Mouse (Mus musculus) liver, postnatal 0 days (tissue): Measurements from ENCODE around the gene Ankrd13a. TPM values are rescaled to one million over a fixed set of nuclear protein-coding genes. Genes with fewer than 3 reads are reported as not detected.
A peak's percentile ranks its signal among the peaks of the same experiment; 100 is the strongest.

Experiments used
- ATAC-seq: fragments of 200-750 bp; cut with Nextera tagmentation; 2 replicates; pipeline ENCODE4 v1.8.0; 2017; ENCODE audit warnings: mild to moderate bottlenecking, moderate library complexity
- DNase-seq: peaks from one replicate; pipeline ENCODE4 v3.0.0-alpha.2; 2016
- H3K27ac ChIP-seq: fragments of 300-500 bp; sonication (generic); 2 replicates; pipeline ENCODE4 v1.5.1; 2014; ENCODE audit warnings: antibody characterized with exemption, moderate library complexity, mild to moderate bottlenecking, low read depth
- H3K27me3 ChIP-seq: fragments of 300-500 bp; sonication (generic); 2 replicates; pipeline ENCODE4 v1.6.1; 2014; ENCODE audit warnings: low read length, control low read depth, mixed read lengths; ENCODE audit not compliant: insufficient read depth
- H3K36me3 ChIP-seq: fragments of 300-500 bp; sonication (generic); replicated peaks from 2 replicates; pipeline ENCODE4 v1.6.1; 2014; ENCODE audit warnings: mild to moderate bottlenecking, control low read depth, low read length, moderate library complexity, mixed read lengths; ENCODE audit not compliant: insufficient read depth
- H3K4me1 ChIP-seq: fragments of 300-500 bp; sonication (generic); 2 replicates; pipeline ENCODE4 v1.6.1; 2014; ENCODE audit warnings: antibody characterized with exemption, mild to moderate bottlenecking, control low read depth; ENCODE audit not compliant: insufficient read depth
- H3K4me2 ChIP-seq: fragments of 300-500 bp; sonication (generic); 2 replicates; pipeline ENCODE4 v1.6.1; 2014; ENCODE audit warnings: low read depth, mild to moderate bottlenecking, low read length, moderate library complexity, mixed read lengths
- H3K4me3 ChIP-seq: fragments of 300-500 bp; sonication (generic); 2 replicates; pipeline ENCODE4 v1.5.1; 2014; ENCODE audit warnings: low read depth, low read length
- H3K9ac ChIP-seq: fragments of 300-500 bp; sonication (generic); replicated peaks from 2 replicates; pipeline ENCODE4 v1.6.1; 2014; ENCODE audit warnings: mild to moderate bottlenecking, moderate library complexity
- H3K9me3 ChIP-seq: fragments of 300-500 bp; sonication (generic); 2 replicates; pipeline ENCODE4 v1.6.1; 2016; ENCODE audit warnings: mild to moderate bottlenecking, control low read depth, low read length, mixed read lengths
- CTCF ChIP-seq: sonication (generic); IDR thresholded peaks from 2 replicates; pipeline ENCODE4 v1.5.1; 2016; ENCODE audit warnings: antibody characterized with exemption, low read depth
- EP300 ChIP-seq: IDR thresholded peaks from 2 replicates; pipeline ENCODE4 v1.6.1; 2016; ENCODE audit warnings: antibody characterized with exemption, low read depth, mild to moderate bottlenecking
- WGBS: fragments of 180-500 bp; shearing (Covaris S2); extraction: QIAGEN DNeasy Blood & Tissue Kit; methylation state at CpG from one replicate; pipeline ENCODE4 v1.1.7; 2014; ENCODE audit not compliant: insufficient replicate concordance; 5-methylcytosine and 5-hydroxymethylcytosine counted together
- polyA plus RNA-seq: library from polyadenylated mRNA; unstranded; fragments of >200 nt; fragmentation: Nextera tagmentation; extraction: Ambion mirVana; gene quantifications from 2 replicates; pipeline ENCODE4 v1.2.1, GENCODE M21; 2015

Gene Ankrd13a
- polyA plus RNA-seq, 1 experiment from 2014 or later: 26.7 TPM

GRCm38 (mm10) chr5:114761980-114762379, 12.5 kb upstream of the Ankrd13a start:
- TF ChIP-seq EP300 (no peak), CTCF (no peak)
- ATAC-seq: no peak
- H3K27me3 ChIP-seq: no peaks in the 10 kb centered on the region

DNA sequence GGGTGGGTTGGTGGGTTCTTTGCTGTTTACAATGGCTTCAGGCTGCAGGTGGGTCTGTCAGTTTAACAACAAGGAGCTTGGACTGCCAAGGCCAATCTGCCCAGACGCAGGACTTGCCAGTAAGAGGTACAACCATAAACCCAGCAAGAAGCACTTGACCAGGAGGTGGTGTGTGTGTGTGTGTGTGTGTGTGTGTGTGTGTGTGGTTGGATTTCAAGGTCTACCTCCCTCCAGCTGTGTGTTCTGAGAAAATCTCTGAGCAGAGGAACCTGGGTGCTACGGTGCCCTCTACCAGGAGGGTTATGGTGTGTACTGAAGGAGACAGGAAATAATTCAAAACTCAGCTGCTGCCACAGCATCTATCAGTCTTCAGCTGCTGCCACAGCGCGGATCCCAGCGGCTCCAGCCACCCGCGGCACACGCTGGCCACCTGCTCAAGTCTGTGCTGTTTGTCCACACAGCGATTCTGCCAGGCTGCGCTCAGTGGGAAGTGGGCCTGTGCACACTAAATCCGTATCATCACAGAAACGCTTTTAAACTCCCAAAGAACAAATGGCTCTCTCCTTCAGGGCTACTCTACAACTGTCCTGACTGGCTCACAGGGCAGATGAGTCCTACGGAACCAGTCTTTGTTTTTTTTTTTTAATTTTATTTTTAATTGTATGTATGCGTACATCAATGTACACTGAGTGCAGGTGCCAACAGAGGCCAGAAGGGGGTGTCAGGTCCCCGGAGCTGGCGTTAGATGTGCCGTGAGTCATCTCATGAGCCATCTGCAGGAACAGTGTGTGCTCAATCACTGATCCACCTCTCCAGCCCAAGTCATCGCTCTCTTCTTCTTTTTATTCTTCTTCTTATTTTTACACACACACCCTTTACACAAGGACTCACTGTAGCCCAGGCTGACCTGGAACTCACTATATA, 9.4 kb upstream of the Ankrd13a start:
- no peak overlapping the region for H3K27ac ChIP-seq
- no peaks in the 10 kb centered on the region for H3K27me3 ChIP-seq
- no peak overlapping the region for H3K4me2 ChIP-seq
- no peaks in the 10 kb centered on the region for H3K4me1 ChIP-seq
- no peak overlapping the region for H3K9ac ChIP-seq
- H3K36me3 ChIP-seq: peaks cover 58% of the 10 kb centered on the region
- DNase-seq (no peak), ATAC-seq (no peak)
- H3K4me3 ChIP-seq: no peak overlapping the region
- TF ChIP-seq EP300 (no peak), CTCF (peak; percentile 41)
- WGBS: 85% methylated on average over 18 of the region's 18 CpGs
- no peaks in the 10 kb centered on the region for H3K9me3 ChIP-seq

More at GRCm38 (mm10) chr5:114761980-114762379, 12.5 kb upstream of the Ankrd13a start:
- Histone ChIP-seq H3K4me3 (no peak overlapping the region), H3K4me1 (no peaks in the 10 kb centered on the region), H3K36me3 (peaks cover 79% of the 10 kb centered on the region), H3K9me3 (no peaks in the 10 kb centered on the region), H3K27ac (no peak overlapping the region), H3K9ac (no peak overlapping the region), H3K4me2 (no peak overlapping the region)
- DNase-seq: no peak
- 82% methylated on average over 8 of the region's 8 CpGs for WGBS

DNA sequence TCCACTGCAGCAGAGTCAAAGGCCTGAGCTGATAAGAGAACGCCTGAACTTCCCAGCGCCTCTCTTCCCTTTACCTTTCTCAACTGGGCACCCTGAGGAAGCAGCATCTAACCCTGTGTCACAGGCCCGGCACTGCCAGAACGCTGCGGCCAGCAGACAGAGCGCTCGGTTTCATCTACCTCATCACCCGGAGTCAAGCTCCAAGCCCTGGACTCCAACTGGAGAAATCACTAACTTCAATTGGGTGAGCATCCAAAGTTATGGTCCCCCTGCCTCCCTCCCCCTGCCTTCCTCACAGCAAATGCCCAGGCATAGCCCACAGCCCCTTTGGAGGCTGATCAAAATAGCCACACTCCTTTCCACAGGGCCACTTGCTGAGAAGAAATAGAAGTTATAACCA, 7.8 kb upstream of the Ankrd13a start:
- 65% methylated on average over 8 of the region's 8 CpGs for WGBS
- TF ChIP-seq EP300: no peak
- TF ChIP-seq CTCF: no peak
- ATAC-seq: no peak

GRCm38 (mm10) chr5:114767185-114767584, 7.3 kb upstream of the Ankrd13a start:
- Histone ChIP-seq H3K9ac (no peak overlapping the region), H3K4me1 (peaks cover 13% of the 10 kb centered on the region; the same call in 1 of the 2 replicates), H3K9me3 (no peaks in the 10 kb centered on the region), H3K4me2 (no peak overlapping the region), H3K4me3 (no peak overlapping the region), H3K27ac (no peak overlapping the region), H3K36me3 (peaks cover 39% of the 10 kb centered on the region), H3K27me3 (no peaks in the 10 kb centered on the region)
- ATAC-seq (no peak), DNase-seq (no peak)
- WGBS: 77% methylated on average over 7 of the region's 7 CpGs
- TF ChIP-seq EP300 (no peak), CTCF (no peak)

More for the DNA sequence above, 7.8 kb upstream of the Ankrd13a start:
- Histone ChIP-seq H3K9ac (no peak overlapping the region), H3K36me3 (peaks cover 43% of the 10 kb centered on the region), H3K4me3 (no peak overlapping the region), H3K27me3 (no peaks in the 10 kb centered on the region), H3K9me3 (no peaks in the 10 kb centered on the region), H3K4me1 (peaks cover 8% of the 10 kb centered on the region; the same call in 1 of the 2 replicates), H3K4me2 (no peak overlapping the region), H3K27ac (no peak overlapping the region)
- no peak for DNase-seq

DNA sequence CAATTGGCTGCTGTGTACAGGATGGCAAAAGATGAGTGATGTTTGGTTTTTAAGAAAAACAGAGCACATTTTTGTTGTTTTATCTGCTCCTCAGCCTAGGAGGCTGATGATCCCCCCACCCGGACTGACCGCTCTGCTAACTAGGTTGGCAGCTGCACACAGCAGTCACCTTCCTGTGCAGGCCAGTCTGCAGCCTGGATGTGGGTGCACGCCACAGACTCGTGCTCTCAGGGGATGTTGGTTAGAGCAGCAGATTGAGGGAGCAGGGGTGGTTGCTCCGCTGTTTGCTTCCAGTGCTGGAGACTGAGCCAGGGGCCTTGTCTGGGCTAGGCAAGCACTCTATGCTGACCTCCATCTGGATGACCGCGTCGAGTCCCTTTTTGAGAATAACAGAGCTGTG, 4.7 kb upstream of the Ankrd13a start:
- Histone ChIP-seq H3K4me1 (peaks cover 17% of the 10 kb centered on the region; the same call in 1 of the 2 replicates), H3K27me3 (no peaks in the 10 kb centered on the region), H3K27ac (no peak overlapping the region), H3K4me3 (no peak overlapping the region), H3K9me3 (no peaks in the 10 kb centered on the region), H3K36me3 (peaks cover 16% of the 10 kb centered on the region), H3K9ac (no peak overlapping the region), H3K4me2 (no peak overlapping the region)
- ATAC-seq (no peak), DNase-seq (no peak)
- 74% methylated on average over 8 of the region's 8 CpGs for WGBS
- TF ChIP-seq CTCF (no peak), EP300 (no peak)

GRCm38 (mm10) chr5:114771796-114772195, 2.7 kb upstream of the Ankrd13a start:
- H3K36me3 ChIP-seq: no peaks in the 10 kb centered on the region
- H3K9me3 ChIP-seq: no peaks in the 10 kb centered on the region
- H3K4me2 ChIP-seq: peak overlapping the region; percentile 92
- peak overlapping the region; percentile 96 for H3K4me3 ChIP-seq
- H3K27ac ChIP-seq: peak overlapping the region; percentile 96
- ATAC-seq (no peak), DNase-seq (no peak)
- WGBS: 24% methylated on average over 8 of the region's 8 CpGs
- H3K4me1 ChIP-seq: peaks cover 31% of the 10 kb centered on the region
- H3K9ac ChIP-seq: peak overlapping the region; percentile 42; the same call in 1 of the 2 replicates
- no peaks in the 10 kb centered on the region for H3K27me3 ChIP-seq
- TF ChIP-seq EP300: no peak
